Mouse (Mus musculus): ENCODE measurements around the gene Mkrn2os.
"Not testable (repeated sequence)": the region's sequence is repeated elsewhere in the genome, so short reads cannot be mapped to it uniquely, and the experiment has no call there.

Gene Mkrn2os

DNA sequence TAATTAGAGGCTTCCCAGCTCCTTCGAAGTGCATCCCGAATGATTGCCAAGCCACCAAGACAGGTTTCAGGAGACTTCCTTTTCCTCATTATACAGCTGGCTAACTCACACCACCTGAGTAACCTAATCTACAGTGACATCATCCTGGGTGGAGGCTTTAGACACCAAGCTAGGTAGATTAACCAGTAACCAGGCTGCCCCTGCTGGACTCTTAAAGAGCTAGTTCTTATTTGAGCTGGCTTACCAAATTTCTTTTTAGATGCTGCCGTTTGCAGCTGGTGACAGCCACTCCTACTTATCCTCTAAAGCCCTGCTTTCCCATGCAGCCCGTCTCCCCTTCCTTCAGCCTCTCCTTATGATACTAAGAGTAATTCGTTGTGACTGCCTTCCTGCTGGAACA is at the start of gene Mkrn2os:
Gene Mkrn2os, minus strand, starts transcription at position 119 of the 400 bp plus-strand sequence.
- DNase-seq (ENCODE audit: low spot score in 2 of 2): no peak

GRCm38 (mm10) chr6:115638188-115638587 is 45.8 kb upstream of the Mkrn2os start:
- DNase-seq (ENCODE audit: low spot score in 2 of 2): not testable (repeated sequence)

DNA sequence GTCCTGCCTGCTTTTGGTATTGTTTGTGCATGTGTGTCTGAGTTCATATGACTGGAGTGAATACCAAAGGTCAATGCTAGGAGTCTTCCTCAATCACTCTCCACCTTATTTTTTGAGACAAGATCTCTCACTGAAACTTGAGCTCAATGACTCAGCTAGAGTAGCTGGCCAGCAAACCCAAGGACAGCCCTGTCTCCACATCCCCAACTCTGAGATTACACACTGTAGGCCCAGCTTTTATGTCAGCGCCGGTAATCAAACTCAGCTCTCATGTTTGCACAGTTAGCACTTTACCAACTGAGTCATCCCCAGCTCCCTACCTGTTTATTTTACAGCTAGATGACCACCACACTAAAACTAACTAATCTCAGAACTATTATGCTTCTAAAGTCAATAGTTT is 41.6 kb upstream of the Mkrn2os start:
- no peak for DNase-seq (ENCODE audit: low spot score in 2 of 2)

- no peak for DNase-seq (ENCODE audit: low spot score in 2 of 2)
These were observed 38.9 kb upstream of the Mkrn2os start for GRCm38 (mm10) chr6:115631056-115631795.

DNA sequence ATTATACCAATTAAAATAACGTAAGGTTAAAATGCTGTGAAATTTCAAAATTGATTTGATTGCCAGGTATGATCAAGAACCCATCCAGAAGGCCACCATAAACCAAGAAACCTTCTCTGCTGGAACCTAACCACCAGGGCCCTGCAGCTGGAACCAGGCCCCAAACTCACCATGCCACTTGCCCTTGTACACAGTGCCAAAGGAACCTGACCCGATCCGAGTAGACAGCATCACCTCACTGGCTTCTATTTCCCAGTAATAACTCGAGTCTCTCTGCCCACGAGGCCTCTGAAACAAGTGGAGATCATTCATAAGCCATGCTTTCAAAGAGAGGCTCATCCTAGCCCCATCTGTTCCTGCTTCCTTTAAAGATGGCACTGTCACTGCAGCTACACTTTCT is 33.7 kb upstream of the Mkrn2os start:
- no peak for DNase-seq (ENCODE audit: low spot score in 2 of 2)

DNA sequence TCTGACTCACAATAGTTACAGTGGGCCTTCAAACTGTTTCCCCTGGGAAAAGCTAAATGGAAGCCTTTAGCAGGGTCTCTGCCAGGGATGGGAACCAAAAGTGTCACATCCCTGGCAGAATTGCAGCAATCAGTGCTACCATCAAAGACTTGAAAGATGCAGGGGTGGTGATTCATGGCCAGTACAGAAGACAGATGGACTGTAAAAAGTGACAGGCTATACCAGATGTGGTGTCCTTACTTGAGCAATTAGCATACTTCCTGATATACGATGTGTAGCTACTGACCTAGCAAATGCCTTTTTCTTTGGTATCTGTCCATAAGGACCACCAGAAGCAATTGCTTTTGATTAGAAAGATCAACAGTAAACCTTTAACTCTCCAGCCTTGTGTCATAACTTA is 28.6 kb upstream of the Mkrn2os start:
- DNase-seq (ENCODE audit: low spot score in 2 of 2): no peak

- peak; percentile 39 to 69 for DNase-seq (ENCODE audit: low spot score in 2 of 2)
These were observed 27.4 kb upstream of the Mkrn2os start for GRCm38 (mm10) chr6:115619818-115620217.

DNA sequence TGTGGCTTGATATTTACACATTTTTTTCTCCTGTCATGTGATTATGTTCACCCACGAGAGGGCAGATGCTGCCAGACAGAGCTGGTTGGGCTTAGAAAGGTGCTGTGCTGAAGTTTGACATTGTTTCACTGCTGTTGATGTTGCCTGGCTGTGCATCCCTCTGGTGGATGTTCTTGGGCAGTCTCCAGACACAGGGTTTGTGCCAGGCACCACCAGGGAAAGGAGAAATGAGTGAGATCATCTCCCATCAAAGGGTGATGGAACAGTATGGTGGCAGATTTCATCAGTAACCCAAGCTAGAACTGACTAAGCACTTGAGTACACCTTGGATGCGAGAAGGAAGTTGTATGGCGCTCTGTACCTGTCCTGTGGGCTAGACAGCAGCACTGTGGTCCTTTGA is 23.6 kb upstream of the Mkrn2os start:
- no peak for DNase-seq (ENCODE audit: low spot score in 2 of 2)

DNA sequence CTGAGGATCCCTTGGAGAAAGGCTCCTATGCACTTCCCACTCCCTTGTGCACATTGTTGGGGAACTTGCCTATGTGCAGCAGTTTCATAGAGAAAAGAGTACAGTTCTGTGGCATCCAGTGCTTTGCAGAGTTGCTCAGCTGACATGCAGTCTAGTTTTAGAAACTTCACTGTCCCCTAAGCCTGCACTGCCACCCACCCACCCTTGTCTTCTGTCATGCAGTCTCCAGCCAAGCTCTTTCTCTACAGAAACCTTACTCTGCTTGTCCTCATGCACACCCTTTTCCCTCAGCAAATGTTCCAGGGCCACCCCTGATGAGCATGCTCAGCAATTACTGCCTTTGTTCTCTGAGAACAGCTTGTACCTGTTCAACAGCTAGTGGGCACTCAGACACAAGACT is 21.4 kb upstream of the Mkrn2os start:
- DNase-seq (ENCODE audit: low spot score in 2 of 2): no peak

GRCm38 (mm10) chr6:115610301-115610700 is 17.9 kb upstream of the Mkrn2os start:
- DNase-seq (ENCODE audit: low spot score in 2 of 2): no peak

GRCm38 (mm10) chr6:115609121-115609520 is 16.7 kb upstream of the Mkrn2os start:
- no peak for DNase-seq (ENCODE audit: low spot score in 2 of 2)

DNA sequence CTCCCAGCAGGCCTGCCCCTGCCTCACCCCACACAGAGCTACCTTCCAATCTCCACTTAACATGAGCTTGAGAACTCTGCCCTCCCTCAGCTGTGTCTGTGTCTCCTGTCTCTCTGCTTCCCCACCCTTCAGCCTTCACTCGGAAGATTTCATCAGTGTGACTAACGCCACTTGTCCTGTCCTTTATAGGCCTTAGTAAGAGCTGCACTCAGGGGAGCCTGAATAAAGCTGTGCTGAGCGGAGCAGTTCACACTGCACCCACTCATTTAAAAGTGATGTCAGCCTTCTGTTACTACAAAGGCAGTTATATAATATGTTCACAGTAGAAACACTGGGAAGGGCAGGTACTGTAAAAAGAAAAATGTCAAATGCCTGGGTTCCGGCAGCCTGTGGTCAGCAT is 15.1 kb upstream of the Mkrn2os start:
- DNase-seq (ENCODE audit: low spot score in 2 of 2): no peak

GRCm38 (mm10) chr6:115606461-115606860 is 14.1 kb upstream of the Mkrn2os start:
- DNase-seq (ENCODE audit: low spot score in 2 of 2): no peak

- DNase-seq (ENCODE audit: low spot score in 2 of 2): peak; percentile 66 to 71
These were observed 9.5 kb upstream of the Mkrn2os start, which contains the start of gene Mkrn2 for GRCm38 (mm10) chr6:115601715-115602523. Mkrn2 (plus strand) TSS chr6:115601902.

DNA sequence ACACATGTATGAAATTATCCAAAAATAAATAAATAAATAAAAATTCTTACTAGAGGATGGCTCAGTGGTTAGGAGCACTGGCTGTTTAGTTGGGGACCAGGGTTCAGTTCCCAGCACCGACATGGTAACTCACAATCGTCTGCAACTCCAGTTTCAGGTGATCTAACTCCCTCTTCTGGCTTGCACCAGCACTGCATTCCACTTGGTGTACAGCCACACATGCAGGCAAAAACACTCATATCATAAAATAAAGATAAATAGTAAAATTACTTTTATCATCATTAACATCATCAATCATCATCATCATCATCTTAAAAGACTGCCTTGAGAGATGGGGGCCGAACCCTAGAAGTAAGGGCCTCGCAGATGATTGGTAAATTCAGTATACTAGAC is 8.9 kb upstream of the Mkrn2os start:
- DNase-seq (ENCODE audit: low spot score in 2 of 2): peak in 1 of 2 experiments; percentile 10

GRCm38 (mm10) chr6:115595667-115596066 is 3.3 kb upstream of the Mkrn2os start:
- no peak for DNase-seq (ENCODE audit: low spot score in 2 of 2)

DNA sequence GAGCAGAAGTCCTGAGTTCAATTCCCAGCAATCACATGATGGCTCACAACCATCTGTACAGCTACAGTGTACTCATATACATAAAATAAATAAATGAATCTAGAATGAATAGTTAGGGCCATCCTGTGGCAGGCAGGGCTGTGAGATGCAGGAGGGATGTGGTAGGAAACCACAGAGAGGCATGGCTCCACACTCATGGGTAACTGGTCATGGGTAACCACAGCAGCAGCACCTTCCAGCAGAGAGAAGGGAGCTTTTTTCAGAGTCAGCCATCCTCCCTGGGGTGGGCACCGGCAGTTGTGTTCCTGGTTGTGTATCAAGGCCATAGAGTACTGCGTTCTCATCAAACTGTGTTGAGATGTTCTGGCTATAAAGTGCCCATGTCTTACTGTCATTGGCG is 2.1 kb upstream of the Mkrn2os start:
- DNase-seq (ENCODE audit: low spot score in 2 of 2): no peak

DNA sequence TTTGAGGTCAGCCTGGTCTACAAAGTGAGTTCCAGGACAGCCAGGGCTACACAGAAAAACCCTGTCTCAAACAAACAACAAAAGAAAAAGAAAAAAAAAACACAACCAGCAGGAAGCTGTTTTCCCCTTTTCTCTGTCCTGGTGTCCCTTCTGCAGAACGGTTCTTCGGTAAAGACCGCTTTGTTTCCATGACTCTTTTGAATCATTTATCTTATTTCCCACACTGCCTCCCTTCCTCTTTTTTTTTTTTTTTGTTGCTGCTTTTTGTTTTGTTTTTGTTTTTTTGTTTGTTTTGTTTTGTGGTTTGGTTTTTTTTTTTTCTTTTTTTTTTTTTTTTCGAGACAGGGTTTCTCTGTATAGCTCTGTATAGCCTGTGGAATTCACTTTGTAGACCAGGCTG is 876 bp upstream of the Mkrn2os start:
- no peak for DNase-seq (ENCODE audit: low spot score in 2 of 2)

DNA sequence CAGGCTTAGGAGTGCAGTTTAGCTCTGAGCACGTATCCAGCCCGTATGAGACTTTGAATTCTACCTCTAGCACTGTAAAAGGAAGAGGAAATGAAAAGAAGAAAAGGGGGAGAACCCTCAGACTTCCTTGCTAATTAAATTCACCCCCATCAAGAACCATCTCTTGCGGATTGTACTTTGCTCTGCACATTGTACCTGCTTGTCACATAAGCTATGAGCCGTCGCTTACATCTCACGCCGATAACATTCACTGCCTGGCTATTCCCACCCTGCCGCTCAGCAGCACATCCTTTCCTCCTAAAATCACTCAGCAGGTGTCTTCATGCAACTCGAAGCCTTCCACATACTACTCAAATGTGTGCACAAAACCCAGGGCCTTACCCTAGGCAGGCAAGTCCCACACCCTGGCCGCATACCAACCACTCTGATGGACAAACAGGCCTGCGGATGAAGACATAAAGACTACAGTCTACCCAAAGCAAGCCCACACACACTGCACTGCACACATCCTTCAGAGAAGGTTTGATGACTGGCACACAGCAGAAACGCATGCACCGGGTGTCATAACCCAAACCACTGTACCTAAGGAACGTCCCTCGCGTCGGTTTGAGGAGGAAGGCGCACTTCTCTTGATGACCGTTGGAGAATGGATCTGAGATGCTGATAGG is 550 bp downstream of the Mkrn2os start:
- DNase-seq (ENCODE audit: low spot score in 2 of 2): no peak

- peak; percentile 13 to 32 for DNase-seq (ENCODE audit: low spot score in 2 of 2)
These were observed 6.1 kb downstream of the Mkrn2os start for GRCm38 (mm10) chr6:115586321-115586720.

GRCm38 (mm10) chr6:115584176-115584575 is 8.2 kb downstream of the Mkrn2os start:
- DNase-seq (ENCODE audit: low spot score in 2 of 2): no peak

DNA sequence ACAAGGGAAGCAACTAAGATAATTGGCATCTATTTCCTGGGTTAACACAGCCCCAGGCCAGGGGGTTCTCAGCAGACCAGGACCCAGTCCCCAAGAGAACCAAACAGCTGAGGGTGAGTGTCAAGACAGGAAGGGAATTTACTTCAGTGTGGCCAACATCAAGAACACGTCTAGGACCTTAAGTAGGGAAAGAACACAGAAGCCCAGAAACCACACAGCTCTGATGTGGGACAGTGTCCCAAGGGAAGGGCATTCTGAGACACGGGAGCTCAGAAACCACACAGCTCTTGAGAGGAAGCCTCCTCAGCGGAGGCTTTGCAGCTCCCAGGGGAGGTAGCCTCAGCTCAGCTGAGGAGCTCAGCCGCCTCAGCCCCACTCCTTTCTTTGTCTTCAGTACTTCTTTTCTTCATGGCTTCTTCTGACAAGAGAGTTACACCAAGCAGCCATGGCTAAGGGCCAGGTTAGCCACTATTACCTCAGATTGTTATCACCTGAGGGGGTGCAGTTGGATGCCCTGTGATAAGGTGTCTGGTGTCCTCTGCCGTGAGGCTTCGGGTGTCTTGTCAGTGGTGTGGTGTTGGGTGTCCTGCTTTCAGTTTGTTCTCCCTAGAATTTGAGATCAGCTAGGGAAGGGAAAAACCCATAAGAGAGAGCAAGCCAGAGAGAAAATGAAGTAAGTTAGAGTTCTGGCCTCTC is 8.8 kb downstream of the Mkrn2os start:
- DNase-seq (ENCODE audit: low spot score in 2 of 2): no peak
